Mouse (Mus musculus) stomach, embryonic 16.5 days (tissue): ENCODE results near the gene Gls. TPM values are rescaled to one million over a fixed set of nuclear protein-coding genes. Genes with fewer than 3 reads are reported as not detected.
A peak's percentile ranks its signal among the peaks of the same experiment; 100 is the strongest.

ENCODE experiments used
- ATAC-seq: fragments of 200-750 bp; cut with Nextera tagmentation; 2 replicates; pipeline ENCODE4 v1.8.0; 2017; ENCODE audit warnings: moderate number of reproducible peaks, moderate TSS enrichment; ENCODE audit not compliant: insufficient read depth, low FRiP score
- H3K27ac ChIP-seq: fragments of 300-500 bp; sonication (generic); 2 replicates; pipeline ENCODE4 v1.5.1; 2014; ENCODE audit warnings: low read length
- H3K27me3 ChIP-seq: fragments of 300-500 bp; sonication (generic); 2 replicates; pipeline ENCODE4 v1.6.1; 2014; ENCODE audit warnings: low read length, control low read depth, mixed read lengths; ENCODE audit not compliant: control insufficient read depth, insufficient read depth
- H3K36me3 ChIP-seq: fragments of 300-500 bp; sonication (generic); 2 replicates; pipeline ENCODE4 v1.6.1; 2014; ENCODE audit warnings: low read length; ENCODE audit not compliant: control insufficient read depth, insufficient read depth
- H3K4me1 ChIP-seq: fragments of 300-500 bp; sonication (generic); 2 replicates; pipeline ENCODE4 v1.6.1; 2014; ENCODE audit warnings: low read length, control low read depth, mixed read lengths; ENCODE audit not compliant: control insufficient read depth, insufficient read depth
- H3K4me2 ChIP-seq: fragments of 300-500 bp; sonication (generic); 2 replicates; pipeline ENCODE4 v1.6.1; 2014; ENCODE audit warnings: low read depth, low read length, mixed read lengths
- H3K4me3 ChIP-seq: fragments of 300-500 bp; sonication (generic); replicated peaks from 2 replicates; pipeline ENCODE4 v1.5.1; 2014; ENCODE audit warnings: mild to moderate bottlenecking, low read length
- H3K9ac ChIP-seq: fragments of 300-500 bp; sonication (generic); 2 replicates; pipeline ENCODE4 v1.6.1; 2014; ENCODE audit warnings: low read length
- H3K9me3 ChIP-seq: fragments of 300-500 bp; sonication (generic); replicated peaks from 2 replicates; pipeline ENCODE4 v1.6.1; 2016; ENCODE audit warnings: low read length, control low read depth; ENCODE audit not compliant: control insufficient read depth
- WGBS: fragments of 180-500 bp; shearing (Covaris S2); extraction: QIAGEN DNeasy Blood & Tissue Kit; methylation state at CpG from one replicate; pipeline ENCODE4 v1.1.7; 2014; 5-methylcytosine and 5-hydroxymethylcytosine counted together
- polyA plus RNA-seq: library from polyadenylated mRNA; unstranded; fragments of >200 nt; fragmentation: Nextera tagmentation; extraction: Ambion mirVana; gene quantifications from 2 replicates; pipeline ENCODE4 v1.2.1, GENCODE M21; 2015

The Gls gene
- polyA plus RNA-seq, 1 experiment from 2014 or later = 19.0 TPM

GRCm38 (mm10) chr1:52252447-52252846 lies 19.4 kb upstream of the Gls start:
- peak; percentile 47; the same call in 1 of the 2 replicates for ATAC-seq
- H3K4me3 ChIP-seq = no peak overlapping the region
- H3K4me2 ChIP-seq = no peak overlapping the region
- no peaks in the 10 kb centered on the region for H3K36me3 ChIP-seq
- no peaks in the 10 kb centered on the region for H3K9me3 ChIP-seq
- no peaks in the 10 kb centered on the region for H3K27me3 ChIP-seq
- 50% methylated on average over 2 of the region's 2 CpGs for WGBS
- H3K9ac ChIP-seq = no peak overlapping the region
- no peaks in the 10 kb centered on the region for H3K4me1 ChIP-seq
- no peak overlapping the region for H3K27ac ChIP-seq

DNA sequence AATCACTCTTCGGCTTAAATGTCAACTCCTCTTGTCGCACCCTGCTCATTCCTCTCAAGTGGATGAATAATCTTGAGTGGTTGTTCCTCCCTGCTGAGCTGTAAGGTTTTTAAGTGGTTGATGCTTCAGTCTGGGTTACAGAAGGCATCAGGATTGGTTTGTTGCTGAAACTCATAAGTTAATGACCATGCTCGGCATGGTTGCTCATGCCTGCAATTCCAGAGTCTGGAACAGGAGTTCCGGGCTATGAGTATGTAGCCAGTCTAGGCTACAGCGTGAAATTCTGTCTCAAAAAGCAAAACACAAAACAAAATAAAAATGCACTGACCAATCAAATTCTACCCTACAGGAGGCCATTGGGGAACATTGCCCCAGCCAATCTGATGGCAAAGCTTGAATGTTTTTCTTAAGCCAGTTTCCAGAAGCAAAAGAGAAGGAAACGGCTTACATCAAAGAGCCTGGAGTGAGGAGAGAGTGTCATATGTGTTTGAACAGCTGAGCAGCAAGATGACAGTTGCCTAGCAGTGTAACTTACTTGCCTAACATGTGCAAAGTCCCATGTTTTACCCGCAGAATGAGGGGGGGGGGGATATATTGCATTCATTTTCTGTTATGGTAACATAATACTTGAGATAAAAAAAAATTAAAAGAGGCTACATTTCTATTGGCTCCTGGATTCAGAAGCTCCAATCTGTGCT lies 18.2 kb upstream of the Gls start:
- H3K4me3 ChIP-seq = no peak overlapping the region
- no peaks in the 10 kb centered on the region for H3K4me1 ChIP-seq
- 67% methylated on average over 7 of the region's 7 CpGs for WGBS
- no peak for ATAC-seq
- H3K27me3 ChIP-seq = no peaks in the 10 kb centered on the region
- H3K4me2 ChIP-seq = no peak overlapping the region
- no peak overlapping the region for H3K27ac ChIP-seq
- no peaks in the 10 kb centered on the region for H3K9me3 ChIP-seq
- H3K9ac ChIP-seq = no peak overlapping the region
- H3K36me3 ChIP-seq = no peaks in the 10 kb centered on the region

DNA sequence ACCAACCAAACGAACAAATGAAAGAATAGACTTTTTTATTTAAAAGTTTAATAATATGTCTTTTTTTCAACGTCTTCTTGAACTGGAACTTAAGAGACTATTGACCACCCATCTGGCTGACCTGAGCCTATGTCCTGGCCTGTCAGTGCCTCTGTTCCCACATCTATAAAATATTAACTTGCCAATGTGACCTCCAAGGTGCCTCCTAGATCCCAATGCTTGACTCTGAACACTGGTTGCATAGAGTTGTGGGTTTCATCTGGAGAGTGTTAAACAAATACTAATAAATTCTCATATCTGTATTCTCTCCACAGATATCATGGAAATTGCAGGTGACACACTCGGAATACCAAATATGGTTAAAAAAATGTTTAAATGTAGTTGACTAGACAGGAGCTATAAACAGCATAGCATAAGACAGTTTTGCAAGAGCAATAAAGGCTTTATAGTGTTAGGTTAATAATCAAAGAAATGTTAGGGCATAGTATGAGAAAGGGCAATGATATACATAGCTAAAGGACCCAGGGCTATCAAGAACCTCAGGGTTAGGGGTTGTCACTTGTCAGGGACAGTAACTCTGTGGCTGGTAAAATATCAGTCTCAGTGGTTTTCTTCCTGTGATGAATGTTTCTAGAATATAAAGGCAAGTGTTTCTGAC lies 16.0 kb upstream of the Gls start:
- H3K36me3 ChIP-seq = no peaks in the 10 kb centered on the region
- no peaks in the 10 kb centered on the region for H3K4me1 ChIP-seq
- no peak overlapping the region for H3K4me2 ChIP-seq
- no peaks in the 10 kb centered on the region for H3K27me3 ChIP-seq
- ATAC-seq = no peak
- 79% methylated on average over 3 of the region's 3 CpGs for WGBS
- no peak overlapping the region for H3K9ac ChIP-seq
- H3K27ac ChIP-seq = no peak overlapping the region
- H3K9me3 ChIP-seq = no peaks in the 10 kb centered on the region
- H3K4me3 ChIP-seq = no peak overlapping the region

GRCm38 (mm10) chr1:52242270-52242669 lies 9.2 kb upstream of the Gls start:
- WGBS = 47% methylated on average over 3 of the region's 3 CpGs
- Histone ChIP-seq H3K4me1 (no peaks in the 10 kb centered on the region), H3K27me3 (no peaks in the 10 kb centered on the region), H3K9ac (no peak overlapping the region), H3K4me2 (no peak overlapping the region), H3K4me3 (no peak overlapping the region), H3K9me3 (no peaks in the 10 kb centered on the region), H3K27ac (no peak overlapping the region), H3K36me3 (no peaks in the 10 kb centered on the region)
- no peak for ATAC-seq

- peak overlapping the region; percentile 95 for H3K27ac ChIP-seq
- ATAC-seq = no peak; the same call in 1 of the 2 replicates
- H3K36me3 ChIP-seq = no peaks in the 10 kb centered on the region
- H3K4me2 ChIP-seq = peak overlapping the region; percentile 72
- under 1% methylated on average over 48 of the region's 57 CpGs for WGBS
- no peaks in the 10 kb centered on the region for H3K27me3 ChIP-seq
- H3K9me3 ChIP-seq = no peaks in the 10 kb centered on the region
- H3K4me3 ChIP-seq = peak overlapping the region; percentile 94
- H3K4me1 ChIP-seq = peaks cover 10% of the 10 kb centered on the region; the same call in 1 of the 2 replicates
- H3K9ac ChIP-seq = peak overlapping the region; percentile 98
These were observed 279 bp downstream of the Gls start for GRCm38 (mm10) chr1:52232766-52233140.

- Histone ChIP-seq H3K4me3 (peak overlapping the region; percentile 94), H3K27ac (peak overlapping the region; percentile 95), H3K4me1 (peaks cover 10% of the 10 kb centered on the region; the same call in 1 of the 2 replicates), H3K4me2 (peak overlapping the region; percentile 72), H3K27me3 (no peaks in the 10 kb centered on the region), H3K36me3 (no peaks in the 10 kb centered on the region), H3K9ac (peak overlapping the region; percentile 98), H3K9me3 (no peaks in the 10 kb centered on the region)
- under 1% methylated on average over 69 of the region's 69 CpGs for WGBS
- ATAC-seq = peak; percentile 10
These were observed 880 bp downstream of the Gls start for GRCm38 (mm10) chr1:52231939-52232765.

DNA sequence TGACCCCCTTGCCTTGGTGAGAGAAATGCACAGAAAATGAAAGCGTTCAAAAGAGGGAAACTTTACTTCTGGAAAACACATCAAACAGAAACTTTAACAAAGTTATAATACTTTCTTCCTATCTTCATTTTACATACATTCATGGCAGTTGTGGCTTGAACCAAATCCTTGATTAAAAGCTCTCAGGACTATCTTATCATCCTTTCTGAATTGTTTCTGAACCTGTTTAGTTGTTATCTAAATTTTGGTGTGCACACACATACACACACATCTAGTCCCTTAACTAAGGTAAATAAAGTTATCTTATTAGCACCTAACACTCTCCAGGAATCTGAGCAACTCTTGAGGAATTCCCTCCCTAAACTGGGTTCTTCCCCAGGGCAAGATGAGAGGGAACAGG lies 2.6 kb downstream of the Gls start:
- ATAC-seq = no peak
- Histone ChIP-seq H3K27me3 (no peaks in the 10 kb centered on the region), H3K4me3 (no peak overlapping the region), H3K36me3 (no peaks in the 10 kb centered on the region), H3K9ac (no peak overlapping the region), H3K9me3 (no peaks in the 10 kb centered on the region), H3K27ac (no peak overlapping the region), H3K4me1 (peaks cover 15% of the 10 kb centered on the region), H3K4me2 (peak overlapping the region; percentile 72; the same call in 1 of the 2 replicates)
- WGBS = 51% methylated on average over 1 of the region's 1 CpGs

GRCm38 (mm10) chr1:52228178-52228577 lies 4.9 kb downstream of the Gls start:
- WGBS = 77% methylated on average over 6 of the region's 6 CpGs
- H3K27ac ChIP-seq = no peak overlapping the region
- H3K9ac ChIP-seq = no peak overlapping the region
- H3K4me1 ChIP-seq = peaks cover 15% of the 10 kb centered on the region
- no peaks in the 10 kb centered on the region for H3K9me3 ChIP-seq
- H3K4me2 ChIP-seq = no peak overlapping the region
- no peak overlapping the region for H3K4me3 ChIP-seq
- no peaks in the 10 kb centered on the region for H3K27me3 ChIP-seq
- no peak for ATAC-seq
- H3K36me3 ChIP-seq = no peaks in the 10 kb centered on the region

DNA sequence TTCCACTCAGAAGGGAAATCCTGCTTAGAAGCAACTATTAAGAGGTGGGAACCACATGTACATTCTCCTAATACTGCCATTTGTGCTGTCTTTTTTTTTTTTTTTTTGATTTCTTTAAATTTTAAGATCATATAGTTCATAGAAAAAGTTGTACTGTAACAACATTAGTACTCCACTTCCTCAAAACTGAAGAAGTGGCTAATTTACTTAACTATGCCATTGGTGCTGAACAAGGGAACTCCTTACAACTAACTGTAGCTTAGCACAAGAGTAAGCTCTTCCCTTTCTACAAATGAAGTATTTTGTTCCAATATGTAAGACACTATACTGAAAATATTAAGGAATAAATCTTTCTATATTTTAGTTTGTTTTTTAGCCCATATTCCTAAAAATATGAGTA lies 6.6 kb downstream of the Gls start:
- H3K27me3 ChIP-seq = no peaks in the 10 kb centered on the region
- H3K9me3 ChIP-seq = no peaks in the 10 kb centered on the region
- H3K4me1 ChIP-seq = peaks cover 14% of the 10 kb centered on the region
- no peak overlapping the region for H3K4me3 ChIP-seq
- H3K9ac ChIP-seq = no peak overlapping the region
- H3K27ac ChIP-seq = no peak overlapping the region
- H3K4me2 ChIP-seq = no peak overlapping the region
- no peak for ATAC-seq
- no peaks in the 10 kb centered on the region for H3K36me3 ChIP-seq
